Mouse (Mus musculus): Measurements from ENCODE around the gene Oxct1. TPM values are rescaled to one million over a fixed set of nuclear protein-coding genes. Genes with fewer than 3 reads are reported as not detected.
A peak's percentile ranks its signal among the peaks of the same experiment; 100 is the strongest.

The Oxct1 gene
- polyA plus RNA-seq, 1 experiment, result 173 TPM

DNA sequence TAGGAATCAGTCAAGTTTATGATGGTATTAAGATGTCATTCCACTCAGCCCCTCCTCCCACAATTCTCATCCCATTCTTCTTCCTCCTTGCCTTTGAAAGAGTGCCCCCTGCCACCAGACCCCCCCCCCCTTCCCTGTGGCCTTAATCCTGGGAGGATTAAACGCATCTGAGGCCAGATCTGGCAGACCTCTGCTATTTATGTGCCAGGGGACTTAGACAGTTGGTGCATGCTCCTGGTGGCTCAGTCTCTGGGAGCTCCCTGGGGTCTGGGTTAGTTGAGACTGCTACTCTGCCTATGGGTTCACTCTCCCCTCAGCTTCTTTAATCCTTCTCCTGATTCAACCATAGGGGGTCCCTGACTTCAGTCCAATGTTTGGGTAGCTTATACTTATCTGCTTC, 112.3 kb downstream of the Oxct1 start:
- H3K27me3 ChIP-seq (ENCODE audit: control insufficient read depth, insufficient read depth, low read length), result no peaks in the 10 kb centered on the region

DNA sequence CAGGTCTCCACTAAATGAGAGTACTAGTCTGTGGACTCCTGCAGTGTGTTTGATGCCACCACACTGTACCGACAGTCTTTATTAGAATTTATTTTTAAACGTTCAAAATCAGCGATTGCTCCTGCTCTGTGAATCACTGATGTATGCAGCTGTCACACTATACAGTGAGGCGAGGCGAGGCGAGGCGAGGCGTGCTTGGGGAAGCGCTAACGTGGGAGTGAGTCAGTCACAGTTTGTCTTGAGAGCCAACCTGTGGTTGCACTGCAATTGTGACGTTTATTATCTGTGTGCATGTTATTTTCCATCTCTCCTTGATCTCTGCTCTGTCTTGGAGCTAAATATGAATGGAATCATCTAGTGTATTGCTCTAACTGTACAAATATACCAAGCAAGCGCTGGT, 113.3 kb downstream of the Oxct1 start:
- no peaks in the 10 kb centered on the region for H3K27me3 ChIP-seq (ENCODE audit: control insufficient read depth, insufficient read depth, low read length)
- TF ChIP-seq POLR2A (IDR thresholded peaks at IDR 0.05; ENCODE audit: borderline replicate concordance, insufficient read depth, low read length) (no peak), CTCF (IDR thresholded peaks at IDR 0.05; ENCODE audit: borderline replicate concordance, insufficient read depth, low read depth, low read length) (no peak)
- no peak overlapping the region for H3K27ac ChIP-seq (ENCODE audit: insufficient read depth, low read length)
- 89% methylated on average over 12 of the region's 12 CpGs for WGBS
- peaks cover 8% of the 10 kb centered on the region; the same call in 1 of the 2 replicates for H3K4me1 ChIP-seq (ENCODE audit: control insufficient read depth, insufficient read depth, low read length)
- DNase-seq, result no peak
- no peak overlapping the region for H3K4me3 ChIP-seq (replicated peaks; ENCODE audit: insufficient read depth, low read depth, low read length)

More for the DNA sequence above, 112.3 kb downstream of the Oxct1 start:
- Histone ChIP-seq H3K27ac (ENCODE audit: insufficient read depth, low read length) (no peak overlapping the region), H3K4me3 (replicated peaks; ENCODE audit: insufficient read depth, low read depth, low read length) (no peak overlapping the region), H3K4me1 (ENCODE audit: control insufficient read depth, insufficient read depth, low read length) (peaks cover 8% of the 10 kb centered on the region; the same call in 1 of the 2 replicates)
- WGBS, result 0% methylated on average over 1 of the region's 1 CpGs
- no peak for TF ChIP-seq CTCF (IDR thresholded peaks at IDR 0.05; ENCODE audit: borderline replicate concordance, insufficient read depth, low read depth, low read length)
- no peak for TF ChIP-seq POLR2A (IDR thresholded peaks at IDR 0.05; ENCODE audit: borderline replicate concordance, insufficient read depth, low read length)
- no peak for DNase-seq

DNA sequence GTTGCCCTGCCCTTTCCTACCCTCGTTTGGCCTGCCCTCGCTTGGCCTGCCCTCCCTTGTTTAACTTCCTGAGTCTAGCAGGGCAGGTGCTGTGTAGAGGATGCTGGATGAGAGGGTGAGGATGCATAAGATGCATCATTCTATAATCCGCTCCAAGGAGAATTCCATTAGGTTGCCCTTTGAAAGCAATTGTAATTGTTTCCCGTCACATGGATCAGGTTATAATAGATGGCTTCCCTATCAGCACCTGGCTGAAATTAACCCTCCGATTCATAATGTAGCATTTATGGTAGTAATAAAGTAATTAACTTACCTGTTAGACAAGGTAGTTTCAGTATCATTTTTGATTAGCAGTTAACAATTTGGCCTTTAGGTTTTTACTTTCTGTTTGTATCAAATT, 119.2 kb downstream of the Oxct1 start:
- H3K27ac ChIP-seq (ENCODE audit: insufficient read depth, low read length), result no peak overlapping the region
- DNase-seq, result no peak
- H3K4me3 ChIP-seq (replicated peaks; ENCODE audit: insufficient read depth, low read depth, low read length), result no peak overlapping the region
- H3K27me3 ChIP-seq (ENCODE audit: control insufficient read depth, insufficient read depth, low read length), result no peaks in the 10 kb centered on the region
- TF ChIP-seq POLR2A (IDR thresholded peaks at IDR 0.05; ENCODE audit: borderline replicate concordance, insufficient read depth, low read length), result no peak
- TF ChIP-seq CTCF (IDR thresholded peaks at IDR 0.05; ENCODE audit: borderline replicate concordance, insufficient read depth, low read depth, low read length), result no peak
- WGBS, result 93% methylated on average over 5 of the region's 5 CpGs
- H3K4me1 ChIP-seq (ENCODE audit: control insufficient read depth, insufficient read depth, low read length), result peaks cover 10% of the 10 kb centered on the region

DNA sequence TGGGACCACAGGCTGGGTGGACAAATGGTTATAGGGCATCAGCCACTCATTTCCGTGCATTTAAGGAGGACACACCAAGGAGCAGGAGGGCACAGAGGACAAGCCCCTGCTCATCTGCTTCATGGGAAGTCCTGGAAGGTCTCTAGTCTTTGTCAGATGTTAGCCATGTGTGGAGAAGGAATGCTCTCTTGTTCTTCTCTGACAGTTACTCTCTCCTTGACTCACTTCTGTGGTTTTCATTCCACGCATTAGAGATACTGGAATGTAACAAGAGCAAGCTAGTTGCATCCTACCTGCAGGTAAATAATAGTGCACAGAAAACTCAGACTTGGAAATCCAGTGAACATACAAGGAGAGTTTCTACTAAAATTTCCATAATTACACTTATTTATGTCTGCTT, 121.5 kb downstream of the Oxct1 start:
- peaks cover 5% of the 10 kb centered on the region; the same call in 1 of the 2 replicates for H3K4me1 ChIP-seq (ENCODE audit: control insufficient read depth, insufficient read depth, low read length)
- no peak overlapping the region for H3K4me3 ChIP-seq (replicated peaks; ENCODE audit: insufficient read depth, low read depth, low read length)
- WGBS, result 92% methylated on average over 2 of the region's 2 CpGs
- no peak overlapping the region for H3K27ac ChIP-seq (ENCODE audit: insufficient read depth, low read length)
- no peaks in the 10 kb centered on the region for H3K27me3 ChIP-seq (ENCODE audit: control insufficient read depth, insufficient read depth, low read length)
- DNase-seq, result no peak
- TF ChIP-seq POLR2A (IDR thresholded peaks at IDR 0.05; ENCODE audit: borderline replicate concordance, insufficient read depth, low read length) (no peak), CTCF (IDR thresholded peaks at IDR 0.05; ENCODE audit: borderline replicate concordance, insufficient read depth, low read depth, low read length) (no peak)

DNA sequence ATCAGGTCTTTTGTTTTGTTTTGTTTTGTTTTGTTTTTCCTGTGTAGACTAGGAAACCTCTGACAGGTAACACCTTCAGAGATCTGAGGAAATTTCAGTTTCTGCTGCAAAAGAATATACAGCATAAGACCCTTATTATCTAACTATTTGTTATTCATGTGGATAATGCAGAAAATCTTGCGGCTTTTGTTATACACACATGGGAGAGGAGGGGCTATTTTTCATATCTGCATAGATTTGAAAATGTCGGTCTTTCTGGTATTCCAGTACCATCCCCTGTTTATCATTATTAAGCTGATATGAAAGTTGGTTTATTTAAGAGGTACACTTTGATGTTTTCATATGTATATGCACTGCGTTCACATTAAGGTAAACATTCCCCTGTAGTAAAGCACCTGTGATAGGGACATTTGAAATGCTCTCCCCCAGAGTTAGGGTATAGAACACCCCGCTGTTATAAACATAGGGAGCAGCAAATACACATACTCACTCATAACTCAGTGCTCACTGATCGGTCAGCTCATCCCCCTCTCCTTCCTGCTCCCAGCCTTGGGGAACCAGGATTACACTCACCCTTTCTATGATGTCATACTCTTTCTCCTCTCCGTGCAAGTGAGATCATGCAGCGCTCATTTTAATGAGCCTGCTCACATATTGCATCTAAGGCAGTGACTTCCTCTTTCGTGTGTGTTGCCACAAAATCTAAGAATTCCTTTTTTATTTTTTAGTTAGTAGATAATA, 122.6 kb downstream of the Oxct1 start:
- no peak overlapping the region for H3K27ac ChIP-seq (ENCODE audit: insufficient read depth, low read length)
- H3K4me3 ChIP-seq (replicated peaks; ENCODE audit: insufficient read depth, low read depth, low read length), result no peak overlapping the region
- no peak for TF ChIP-seq POLR2A (IDR thresholded peaks at IDR 0.05; ENCODE audit: borderline replicate concordance, insufficient read depth, low read length)
- no peak for TF ChIP-seq CTCF (IDR thresholded peaks at IDR 0.05; ENCODE audit: borderline replicate concordance, insufficient read depth, low read depth, low read length)

DNA sequence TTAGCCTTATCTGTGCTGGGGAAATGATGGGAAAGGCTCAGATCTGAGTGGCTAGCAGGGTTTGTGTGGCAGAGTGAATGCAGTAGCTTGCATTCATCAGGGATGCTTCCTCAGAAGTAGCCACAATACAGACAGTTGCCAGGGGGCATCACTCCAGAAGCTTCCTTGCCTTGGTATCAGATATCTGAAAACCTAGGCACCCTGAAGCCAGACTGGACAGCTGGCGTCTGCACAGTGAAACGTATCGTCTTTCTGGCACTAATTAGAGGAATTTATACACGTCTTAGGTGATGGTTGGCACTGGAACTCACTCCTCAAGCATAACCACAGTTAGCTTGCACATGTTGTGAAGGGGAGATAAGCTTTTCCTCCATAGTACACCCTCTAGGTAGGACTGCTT, 128.5 kb downstream of the Oxct1 start:
- H3K27ac ChIP-seq (ENCODE audit: insufficient read depth, low read length), result no peak overlapping the region
- peak in 1 of 2 experiments; percentile 14 for DNase-seq
- no peaks in the 10 kb centered on the region for H3K27me3 ChIP-seq (ENCODE audit: control insufficient read depth, insufficient read depth, low read length)
- WGBS, result 18% methylated on average over 4 of the region's 4 CpGs
- TF ChIP-seq CTCF (IDR thresholded peaks at IDR 0.05; ENCODE audit: borderline replicate concordance, insufficient read depth, low read depth, low read length), result no peak
- TF ChIP-seq POLR2A (IDR thresholded peaks at IDR 0.05; ENCODE audit: borderline replicate concordance, insufficient read depth, low read length), result no peak
- no peaks in the 10 kb centered on the region for H3K4me1 ChIP-seq (ENCODE audit: control insufficient read depth, insufficient read depth, low read length)
- H3K4me3 ChIP-seq (replicated peaks; ENCODE audit: insufficient read depth, low read depth, low read length), result no peak overlapping the region

More for the DNA sequence above, 122.6 kb downstream of the Oxct1 start:
- peaks cover 5% of the 10 kb centered on the region; the same call in 1 of the 2 replicates for H3K4me1 ChIP-seq (ENCODE audit: control insufficient read depth, insufficient read depth, low read length)
- no peaks in the 10 kb centered on the region for H3K27me3 ChIP-seq (ENCODE audit: control insufficient read depth, insufficient read depth, low read length)
- no peak for DNase-seq
- 93% methylated on average over 8 of the region's 8 CpGs for WGBS

DNA sequence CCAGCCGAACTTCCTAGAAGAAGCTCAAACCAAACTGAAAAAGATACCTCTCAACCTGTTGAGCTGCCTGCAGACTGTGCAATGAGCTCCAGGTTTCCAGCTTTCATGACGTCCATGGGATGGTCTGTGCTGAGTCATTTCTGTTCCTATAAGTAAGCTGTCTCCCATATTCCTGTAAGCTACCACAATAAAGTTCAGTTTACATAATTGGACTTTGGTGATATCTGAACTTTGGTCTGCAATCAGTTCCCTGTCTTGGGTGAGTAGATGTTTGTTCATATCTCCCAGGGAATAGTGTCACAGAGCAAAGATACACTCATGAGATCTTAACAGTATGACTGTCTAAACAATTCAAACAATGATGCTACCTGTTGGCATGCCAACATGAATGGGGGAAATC, 141.8 kb downstream of the Oxct1 start:
- WGBS, result 93% methylated on average over 2 of the region's 2 CpGs
- Histone ChIP-seq H3K27ac (ENCODE audit: insufficient read depth, low read length) (no peak overlapping the region), H3K4me1 (ENCODE audit: control insufficient read depth, insufficient read depth, low read length) (no peaks in the 10 kb centered on the region), H3K27me3 (ENCODE audit: control insufficient read depth, insufficient read depth, low read length) (no peaks in the 10 kb centered on the region), H3K4me3 (replicated peaks; ENCODE audit: insufficient read depth, low read depth, low read length) (no peak overlapping the region)
- no peak for DNase-seq
- no peak for TF ChIP-seq CTCF (IDR thresholded peaks at IDR 0.05; ENCODE audit: borderline replicate concordance, insufficient read depth, low read depth, low read length)
- TF ChIP-seq POLR2A (IDR thresholded peaks at IDR 0.05; ENCODE audit: borderline replicate concordance, insufficient read depth, low read length), result no peak

DNA sequence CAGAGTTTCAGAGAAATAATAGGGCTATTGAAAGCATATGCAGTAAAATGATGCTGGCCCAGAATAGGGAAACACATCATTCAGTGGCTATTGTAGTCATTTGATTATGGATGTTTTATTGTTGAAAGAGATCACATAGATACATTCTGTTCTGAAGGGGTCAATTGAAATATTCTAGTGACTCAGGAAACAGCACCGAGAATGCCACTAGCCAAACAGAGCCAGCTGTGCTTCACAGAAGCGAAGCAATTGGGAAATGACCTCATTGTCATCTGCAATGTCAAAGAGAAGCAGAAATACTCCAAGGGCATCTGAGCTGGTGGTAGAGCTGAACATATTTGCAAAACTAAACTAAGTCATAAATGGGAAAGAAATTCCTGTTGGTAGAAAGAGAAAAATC, 145.4 kb downstream of the Oxct1 start:
- WGBS, result 78% methylated on average over 2 of the region's 2 CpGs
- H3K4me1 ChIP-seq (ENCODE audit: control insufficient read depth, insufficient read depth, low read length), result no peaks in the 10 kb centered on the region

More for the DNA sequence above, 145.4 kb downstream of the Oxct1 start:
- no peak for DNase-seq
- no peaks in the 10 kb centered on the region for H3K27me3 ChIP-seq (ENCODE audit: control insufficient read depth, insufficient read depth, low read length)
- no peak for TF ChIP-seq POLR2A (IDR thresholded peaks at IDR 0.05; ENCODE audit: borderline replicate concordance, insufficient read depth, low read length)
- TF ChIP-seq CTCF (IDR thresholded peaks at IDR 0.05; ENCODE audit: borderline replicate concordance, insufficient read depth, low read depth, low read length), result no peak
- H3K4me3 ChIP-seq (replicated peaks; ENCODE audit: insufficient read depth, low read depth, low read length), result no peak overlapping the region
- H3K27ac ChIP-seq (ENCODE audit: insufficient read depth, low read length), result no peak overlapping the region

Measured in cerebellum, adult 2 months (tissue).